In genomic region chr5:137981300-137981699, GRCm38 (mm10) we compare ENCODE assay signal across 22 mouse cellular contexts. TPM values are rescaled to one million over a fixed set of nuclear protein-coding genes. Genes with fewer than 3 reads are reported as not detected.
DNase-seq lines count a peak whose midpoint lies in the region; ATAC-seq and TF ChIP-seq lines count a peak whose summit lies in the region.
"Had no signal": no experiment of that assay in that cellular context is flagged by ENCODE, and none has a peak within 500 bp of the region (broad histone marks: within the 10 kb centered on the region; RNA-seq: fewer than 3 reads in every experiment).

Azgp1 (plus strand) TSS chr5:137981520.

- H3K27me3 ChIP-seq in kidney, adult 2 months (replicated peaks; ENCODE audit: control insufficient read depth, insufficient read depth, low read length): no peaks in the 10 kb centered on the region
- H3K27me3 ChIP-seq in kidney, embryonic 15.5 days: 0 out of 2 replicates have a peak, but pooled peaks cover 4% of the 10 kb centered on the region
- H3K27me3 ChIP-seq: embryonic facial prominence, embryonic 13.5 days; heart, embryonic 13.5 days; lung, embryonic 15.5 days had no signal

- H3K36me3 ChIP-seq in kidney, adult 2 months (ENCODE audit: control insufficient read depth, insufficient read depth, low read length): no peaks in the 10 kb centered on the region
- no peaks in the 10 kb centered on the region for H3K36me3 ChIP-seq in kidney, embryonic 15.5 days
- H3K36me3 ChIP-seq: embryonic facial prominence, embryonic 13.5 days; heart, embryonic 13.5 days; limb, embryonic 10.5 days; lung, embryonic 15.5 days had no signal

- TF ChIP-seq POLR2A in kidney, adult 2 months (IDR thresholded peaks at IDR 0.05; ENCODE audit: low read depth, low read length): no peak

- no peaks in the 10 kb centered on the region for H3K9me3 ChIP-seq in kidney, embryonic 15.5 days (replicated peaks)
- H3K9me3 ChIP-seq: embryonic facial prominence, embryonic 13.5 days; heart, embryonic 13.5 days; limb, embryonic 10.5 days; lung, embryonic 15.5 days had no signal

- H3K9ac ChIP-seq in kidney, embryonic 15.5 days: no peak within 1 kb of the TSS
- H3K9ac ChIP-seq: embryonic facial prominence, embryonic 13.5 days; forebrain, postnatal 0 days; heart, embryonic 13.5 days; lung, embryonic 15.5 days had no signal

- H3K4me2 ChIP-seq in kidney, embryonic 15.5 days: no peak within 1 kb of the TSS
- H3K4me2 ChIP-seq: embryonic facial prominence, embryonic 13.5 days; heart, embryonic 13.5 days; lung, embryonic 15.5 days had no signal

- no peak for ATAC-seq in kidney, embryonic 15.5 days (replicated peaks; ENCODE audit: low FRiP score)
- ATAC-seq: forebrain, postnatal 0 days; hindbrain, embryonic 16.5 days; midbrain, embryonic 16.5 days had no signal

- peak; percentile 84 for DNase-seq in kidney, adult 2 months
- DNase-seq in urinary bladder, postnatal 14 days (ENCODE audit: low spot score): peak; percentile 16
- DNase-seq in urinary bladder, adult 18-20 months (ENCODE audit: low spot score in 2 of 2): no peak
- DNase-seq in kidney, adult 9 months: peak; percentile 88
- no peak for DNase-seq in layer of hippocampus, adult 11-12 months (ENCODE audit: low spot score)
- no peak for DNase-seq in frontal cortex, postnatal 14 days (ENCODE audit: low spot score in 2 of 2)
- no peak for DNase-seq in yolk sac, embryonic 10.5 days (ENCODE audit: low spot score)
- DNase-seq: cerebellum, adult 2 months; forebrain, postnatal 0 days; heart, adult 11 months; heart, postnatal 4 days; layer of hippocampus, postnatal 36 days; retina, postnatal 1 day; thymus, adult 18-20 months had no signal

- 48% methylated on average over 4 of the region's 4 CpGs for WGBS in kidney, adult 2 months
- 61% methylated on average over 4 of the region's 4 CpGs for WGBS in kidney, embryonic 15.5 days

- H3K27ac ChIP-seq in kidney, adult 2 months (ENCODE audit: insufficient read depth, low read depth, low read length): no peak within 1 kb of the TSS
- H3K27ac ChIP-seq in kidney, embryonic 15.5 days: no peak within 1 kb of the TSS
- H3K27ac ChIP-seq: embryonic facial prominence, embryonic 13.5 days; heart, embryonic 13.5 days; limb, embryonic 10.5 days; lung, embryonic 15.5 days had no signal

- TF ChIP-seq CTCF in kidney, adult 2 months (conservative IDR thresholded peaks at IDR 0.05; ENCODE audit: insufficient read depth, insufficient read length, low read depth, low read length): no peak

- no peaks in the 10 kb centered on the region for H3K4me1 ChIP-seq in kidney, adult 2 months (ENCODE audit: control insufficient read depth, insufficient read depth, low read length)
- no peaks in the 10 kb centered on the region for H3K4me1 ChIP-seq in kidney, embryonic 15.5 days
- H3K4me1 ChIP-seq: embryonic facial prominence, embryonic 13.5 days; heart, embryonic 13.5 days; limb, embryonic 10.5 days; lung, embryonic 15.5 days had no signal

- H3K4me3 ChIP-seq in kidney, adult 2 months (ENCODE audit: insufficient read depth, low read depth, low read length): no peak within 1 kb of the TSS
- H3K4me3 ChIP-seq in kidney, embryonic 15.5 days (replicated peaks): no peak within 1 kb of the TSS
- H3K4me3 ChIP-seq: embryonic facial prominence, embryonic 13.5 days; heart, embryonic 13.5 days; limb, embryonic 10.5 days; lung, embryonic 15.5 days had no signal

RNA-seq across cellular contexts. Expression of gene Azgp1, which starts in this region (rescaled TPM):
- polyA plus RNA-seq in kidney, adult 2 months (2012; rRNA removed): 5.1 and 5.3 TPM in 2 replicates
- polyA plus RNA-seq in kidney, embryonic 15.5 days (2015; fragmentation: Nextera tagmentation; extraction: Ambion mirVana): not detected in 2 replicates
- polyA plus RNA-seq: forebrain, postnatal 0 days; heart, embryonic 13.5 days; hindbrain, embryonic 16.5 days; limb, embryonic 10.5 days; midbrain, embryonic 16.5 days; small intestine, adult 2 months had no signal

Comparison
In these comparisons a context has a peak if more than half of its experiments do, and no peak if none do; other contexts are left out.
1. DNase-seq: peak in kidney, adult 2 months (single experiment), urinary bladder, postnatal 14 days (single experiment) and kidney, adult 9 months (single experiment); none in urinary bladder, adult 18-20 months (0 of 2), layer of hippocampus, adult 11-12 months (single experiment), frontal cortex, postnatal 14 days (0 of 2) and yolk sac, embryonic 10.5 days (single experiment).